Mouse (Mus musculus): ENCODE measurements around the gene Sap30bp. TPM values are rescaled to one million over a fixed set of nuclear protein-coding genes. Genes with fewer than 3 reads are reported as not detected.

Sap30bp gene
- total RNA-seq, 1 experiment, result 63.5 TPM

- in situ Hi-C loops (cut with MboI; ENCODE audit: low sequenced_read_pairs in 2 of 2, unreplicated experiment in 2 of 2), result no loop called here
- Histone ChIP-seq H3K4me3 (ENCODE audit: insufficient read depth in 1 of 2, low read depth in 1 of 2, low read length in 2 of 2, poor library complexity in 1 of 2, severe bottlenecking in 1 of 2) (no peak overlapping the region), H3K9ac (ENCODE audit: insufficient read depth, low read depth, low read length, poor library complexity, severe bottlenecking) (no peak overlapping the region), H3K27ac (ENCODE audit: insufficient read depth, low read depth, low read length, poor library complexity, severe bottlenecking) (no peak overlapping the region), H3K4me1 (ENCODE audit: control insufficient read depth in 2 of 2, insufficient read depth in 2 of 2, low read length in 2 of 2, poor library complexity in 1 of 2) (peaks cover 5 to 32% of the 10 kb centered on the region in 2 experiments; a peak in 3 of 4 replicates), H3K9me3 (ENCODE audit: control insufficient read depth, insufficient read depth, low read depth, low read length) (no peaks in the 10 kb centered on the region), H3K36me3 (ENCODE audit: control insufficient read depth, insufficient read depth, low read length, poor library complexity, severe bottlenecking) (peaks cover 35% of the 10 kb centered on the region)
- DNase-seq (ENCODE audit: low read depth, low spot score), result no peak
- TF ChIP-seq MAFK (IDR thresholded peaks at IDR 0.05; ENCODE audit: insufficient read depth, low read depth, low read length) (no peak), HCFC1 (IDR thresholded peaks at IDR 0.05; ENCODE audit: borderline replicate concordance, insufficient read depth, low read length) (no peak), CHD2 (IDR thresholded peaks at IDR 0.05; ENCODE audit: low read depth, low read length) (no peak), ZC3H11A (IDR thresholded peaks at IDR 0.05; ENCODE audit: borderline replicate concordance, low read depth, low read length) (no peak), ZNF384 (IDR thresholded peaks at IDR 0.05; ENCODE audit: low read depth, low read length) (no peak)
Observed at GRCm38 (mm10) chr11:116008411-116008810, 75.3 kb downstream of the Sap30bp start.

GRCm38 (mm10) chr11:116008832-116009375 is 75.8 kb downstream of the Sap30bp start:
- in situ Hi-C loops (cut with MboI; ENCODE audit: low sequenced_read_pairs in 2 of 2, unreplicated experiment in 2 of 2), result no loop called here
- Histone ChIP-seq H3K4me3 (ENCODE audit: insufficient read depth in 1 of 2, low read depth in 1 of 2, low read length in 2 of 2, poor library complexity in 1 of 2, severe bottlenecking in 1 of 2) (no peak overlapping the region), H3K27ac (ENCODE audit: insufficient read depth, low read depth, low read length, poor library complexity, severe bottlenecking) (no peak overlapping the region), H3K4me1 (ENCODE audit: control insufficient read depth in 2 of 2, insufficient read depth in 2 of 2, low read length in 2 of 2, poor library complexity in 1 of 2) (peaks cover 5 to 32% of the 10 kb centered on the region in 2 experiments; a peak in 3 of 4 replicates), H3K9ac (ENCODE audit: insufficient read depth, low read depth, low read length, poor library complexity, severe bottlenecking) (no peak overlapping the region), H3K9me3 (ENCODE audit: control insufficient read depth, insufficient read depth, low read depth, low read length) (no peaks in the 10 kb centered on the region), H3K36me3 (ENCODE audit: control insufficient read depth, insufficient read depth, low read length, poor library complexity, severe bottlenecking) (peaks cover 35% of the 10 kb centered on the region)
- TF ChIP-seq CHD2 (IDR thresholded peaks at IDR 0.05; ENCODE audit: low read depth, low read length), result no peak
- no peak for TF ChIP-seq ZNF384 (IDR thresholded peaks at IDR 0.05; ENCODE audit: low read depth, low read length)
- no peak for TF ChIP-seq MAFK (IDR thresholded peaks at IDR 0.05; ENCODE audit: insufficient read depth, low read depth, low read length)
- no peak for TF ChIP-seq ZC3H11A (IDR thresholded peaks at IDR 0.05; ENCODE audit: borderline replicate concordance, low read depth, low read length)
- TF ChIP-seq HCFC1 (IDR thresholded peaks at IDR 0.05; ENCODE audit: borderline replicate concordance, insufficient read depth, low read length), result no peak
- DNase-seq (ENCODE audit: low read depth, low spot score), result no peak

- DNase-seq (ENCODE audit: low read depth, low spot score), result no peak
- Histone ChIP-seq H3K9me3 (ENCODE audit: control insufficient read depth, insufficient read depth, low read depth, low read length) (no peaks in the 10 kb centered on the region), H3K4me3 (ENCODE audit: insufficient read depth in 1 of 2, low read depth in 1 of 2, low read length in 2 of 2, poor library complexity in 1 of 2, severe bottlenecking in 1 of 2) (no peak overlapping the region), H3K9ac (ENCODE audit: insufficient read depth, low read depth, low read length, poor library complexity, severe bottlenecking) (no peak overlapping the region), H3K36me3 (ENCODE audit: control insufficient read depth, insufficient read depth, low read length, poor library complexity, severe bottlenecking) (peaks cover 35% of the 10 kb centered on the region), H3K4me1 (ENCODE audit: control insufficient read depth in 2 of 2, insufficient read depth in 2 of 2, low read length in 2 of 2, poor library complexity in 1 of 2) (peaks cover 5 to 30% of the 10 kb centered on the region in 2 experiments; a peak in 3 of 4 replicates), H3K27ac (ENCODE audit: insufficient read depth, low read depth, low read length, poor library complexity, severe bottlenecking) (no peak overlapping the region)
- TF ChIP-seq HCFC1 (IDR thresholded peaks at IDR 0.05; ENCODE audit: borderline replicate concordance, insufficient read depth, low read length), result no peak
- no peak for TF ChIP-seq CHD2 (IDR thresholded peaks at IDR 0.05; ENCODE audit: low read depth, low read length)
- TF ChIP-seq MAFK (IDR thresholded peaks at IDR 0.05; ENCODE audit: insufficient read depth, low read depth, low read length), result no peak
- TF ChIP-seq ZNF384 (IDR thresholded peaks at IDR 0.05; ENCODE audit: low read depth, low read length), result no peak
- no peak for TF ChIP-seq ZC3H11A (IDR thresholded peaks at IDR 0.05; ENCODE audit: borderline replicate concordance, low read depth, low read length)
- in situ Hi-C loops (cut with MboI; ENCODE audit: low sequenced_read_pairs in 2 of 2, unreplicated experiment in 2 of 2), result no loop called here
Observed at GRCm38 (mm10) chr11:116009661-116010060, 76.6 kb downstream of the Sap30bp start.

- Histone ChIP-seq H3K9me3 (ENCODE audit: control insufficient read depth, insufficient read depth, low read depth, low read length) (no peaks in the 10 kb centered on the region), H3K4me1 (ENCODE audit: control insufficient read depth in 2 of 2, insufficient read depth in 2 of 2, low read length in 2 of 2, poor library complexity in 1 of 2) (peaks cover 5 to 30% of the 10 kb centered on the region in 2 experiments; a peak in 3 of 4 replicates), H3K36me3 (ENCODE audit: control insufficient read depth, insufficient read depth, low read length, poor library complexity, severe bottlenecking) (peaks cover 35% of the 10 kb centered on the region), H3K9ac (ENCODE audit: insufficient read depth, low read depth, low read length, poor library complexity, severe bottlenecking) (no peak overlapping the region), H3K27ac (ENCODE audit: insufficient read depth, low read depth, low read length, poor library complexity, severe bottlenecking) (no peak overlapping the region), H3K4me3 (ENCODE audit: insufficient read depth in 1 of 2, low read depth in 1 of 2, low read length in 2 of 2, poor library complexity in 1 of 2, severe bottlenecking in 1 of 2) (no peak overlapping the region)
- no peak for DNase-seq (ENCODE audit: low read depth, low spot score)
- in situ Hi-C loops (cut with MboI; ENCODE audit: low sequenced_read_pairs in 2 of 2, unreplicated experiment in 2 of 2), result no loop called here
- TF ChIP-seq CHD2 (IDR thresholded peaks at IDR 0.05; ENCODE audit: low read depth, low read length) (no peak), ZC3H11A (IDR thresholded peaks at IDR 0.05; ENCODE audit: borderline replicate concordance, low read depth, low read length) (no peak), MAFK (IDR thresholded peaks at IDR 0.05; ENCODE audit: insufficient read depth, low read depth, low read length) (no peak)
Observed at GRCm38 (mm10) chr11:116010146-116010545, 77.1 kb downstream of the Sap30bp start.
